Mouse (Mus musculus): ENCODE results near the gene Bst1. TPM values are rescaled to one million over a fixed set of nuclear protein-coding genes. Genes with fewer than 3 reads are reported as not detected.
A peak's percentile ranks its signal among the peaks of the same experiment; 100 is the strongest.

Bst1 gene
- polyA plus RNA-seq, 1 experiment from 2014 or later: not detected

DNA sequence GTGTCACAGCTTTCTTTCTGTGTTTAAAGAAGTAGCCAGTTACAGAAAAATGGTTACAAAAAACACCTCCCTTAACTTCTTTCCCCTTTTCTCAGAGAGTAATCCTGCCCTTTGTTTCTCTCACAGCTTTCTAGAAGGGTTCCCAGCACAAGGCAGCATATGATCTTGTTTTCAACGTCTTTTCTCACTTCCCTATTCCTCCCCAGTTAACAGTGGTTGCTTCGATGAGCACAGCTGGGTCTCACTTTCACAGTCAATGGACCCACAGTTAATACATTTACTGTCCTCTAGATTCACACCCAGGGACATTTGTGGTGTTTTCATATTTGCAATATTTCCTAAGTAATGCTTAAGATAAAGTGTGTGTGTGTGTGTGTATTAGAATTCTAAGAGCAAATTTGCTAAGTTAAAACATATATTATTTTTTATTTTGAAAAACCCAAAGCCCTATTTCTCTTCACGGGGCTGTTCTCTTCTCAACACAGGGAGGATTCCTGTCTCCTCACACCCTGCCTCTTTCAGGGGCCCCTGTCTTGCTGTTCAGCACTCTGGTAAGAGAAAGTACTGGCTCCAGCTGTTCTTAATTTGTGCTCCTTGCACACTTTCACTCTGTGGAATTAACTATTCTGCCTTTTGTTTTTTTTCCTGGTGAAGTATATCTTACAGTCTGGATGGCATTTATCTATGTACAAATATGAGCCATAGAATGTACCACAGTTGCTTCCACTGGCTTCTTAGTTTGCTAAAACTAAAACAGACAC lies 66.6 kb downstream of the Bst1 start:
- Histone ChIP-seq H3K27ac (ENCODE audit: low read depth, low read length) (no peak overlapping the region), H3K9ac (ENCODE audit: low read length) (no peak overlapping the region), H3K4me2 (ENCODE audit: low read length) (no peak overlapping the region), H3K9me3 (replicated peaks; ENCODE audit: control insufficient read depth, low read length) (no peaks in the 10 kb centered on the region), H3K4me3 (ENCODE audit: low read depth, low read length) (no peak overlapping the region), H3K4me1 (ENCODE audit: control insufficient read depth, insufficient read depth, low read length) (no peaks in the 10 kb centered on the region), H3K36me3 (ENCODE audit: control insufficient read depth, insufficient read depth, low read length) (no peaks in the 10 kb centered on the region), H3K27me3 (replicated peaks; ENCODE audit: control insufficient read depth, insufficient read depth, low read length) (no peaks in the 10 kb centered on the region)
- 15% methylated on average over 3 of the region's 3 CpGs for WGBS
- DNase-seq (ENCODE audit: low spot score) (no peak), ATAC-seq (no peak)

DNA sequence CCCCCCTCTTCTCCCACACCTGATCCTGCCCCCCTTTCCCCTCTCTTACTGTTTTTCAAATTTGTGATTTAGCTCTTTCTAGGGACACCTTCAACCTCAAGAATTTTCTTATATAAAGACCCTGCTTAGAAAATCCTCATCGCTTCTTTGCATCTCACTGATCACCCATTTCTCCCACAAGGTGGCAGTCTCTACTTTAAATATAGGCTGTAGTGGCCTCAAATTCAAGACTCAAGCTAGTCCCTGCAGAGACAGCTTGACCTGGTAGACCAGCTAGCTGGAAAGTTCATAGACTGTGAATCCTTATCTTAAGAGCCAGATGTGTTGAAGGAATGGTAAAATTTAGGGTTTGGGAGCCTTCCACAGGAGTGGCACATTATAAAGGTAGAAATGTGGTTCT lies 73.7 kb downstream of the Bst1 start:
- H3K4me3 ChIP-seq (ENCODE audit: low read depth, low read length): no peak overlapping the region
- H3K36me3 ChIP-seq (ENCODE audit: control insufficient read depth, insufficient read depth, low read length): no peaks in the 10 kb centered on the region
- H3K4me1 ChIP-seq (ENCODE audit: control insufficient read depth, insufficient read depth, low read length): no peaks in the 10 kb centered on the region
- H3K4me2 ChIP-seq (ENCODE audit: low read length): no peak overlapping the region
- peak; percentile 51 for DNase-seq (ENCODE audit: low spot score)
- H3K9me3 ChIP-seq (replicated peaks; ENCODE audit: control insufficient read depth, low read length): no peaks in the 10 kb centered on the region
- no peaks in the 10 kb centered on the region for H3K27me3 ChIP-seq (replicated peaks; ENCODE audit: control insufficient read depth, insufficient read depth, low read length)
- H3K9ac ChIP-seq (ENCODE audit: low read length): no peak overlapping the region
- H3K27ac ChIP-seq (ENCODE audit: low read depth, low read length): no peak overlapping the region
- ATAC-seq: no peak
- WGBS: 20% methylated on average over 1 of the region's 1 CpGs

Other genes with a start within 250 kb of the Bst1 start
- 5.8 and 7.7 TPM in 2 replicates for gene Cc2d2a, start 156.5 kb upstream of the Bst1 start, polyA plus RNA-seq (2014; fragmentation: Nextera tagmentation; extraction: Ambion mirVana)
- gene Fbxl5, start 2.8 kb downstream of the Bst1 start, polyA plus RNA-seq (2014; fragmentation: Nextera tagmentation; extraction: Ambion mirVana): 91.8 and 99.8 TPM in 2 replicates
- 2.8 and 2.9 TPM in 2 replicates for gene Cd38, start 49.7 kb downstream of the Bst1 start, polyA plus RNA-seq (2014; fragmentation: Nextera tagmentation; extraction: Ambion mirVana)
- 0.41 TPM in 1 of 2 replicates, not detected in the other for gene Gm7879, start 94.3 kb downstream of the Bst1 start, polyA plus RNA-seq (2014; fragmentation: Nextera tagmentation; extraction: Ambion mirVana)
- gene Fgfbp1, start 162.9 kb downstream of the Bst1 start, polyA plus RNA-seq (2014; fragmentation: Nextera tagmentation; extraction: Ambion mirVana): 5.7 and 10.2 TPM in 2 replicates